Mouse (Mus musculus) testis, adult 2 months (tissue): ENCODE measurements at regions not wholly inside any gene's neighbourhood (a gene's known extent, or its start where the extent isn't known, plus 50 kb on each side); places are given as distances from the start of the nearest gene placed in this dataset.

ENCODE experiments used
- CTCF ChIP-seq: fragments of 200-500 bp; IDR thresholded peaks from 2 replicates; pipeline ENCODE4 v1.5.1; 2012; ENCODE audit warnings: low read depth, mild to moderate bottlenecking, inconsistent platforms, low read length, moderate library complexity; ENCODE audit not compliant: control insufficient read depth, insufficient read depth, insufficient replicate concordance
- POLR2A ChIP-seq: fragments of 200-500 bp; IDR thresholded peaks from 2 replicates; pipeline ENCODE4 v1.6.1; 2012; ENCODE audit warnings: low read depth, mild to moderate bottlenecking, inconsistent platforms, low read length, moderate library complexity; ENCODE audit not compliant: control insufficient read depth

GRCm38 (mm10) chr11:39350616-39351015, 1344.4 kb downstream of the Mat2b start:
- TF ChIP-seq CTCF (no peak), POLR2A (no peak)
